Mouse (Mus musculus) liver, adult 2 months (tissue): ENCODE results near the gene Smurf1.

ENCODE experiments used
- CTCF ChIP-seq: fragments of 200-500 bp; IDR thresholded peaks from 2 replicates; pipeline ENCODE4 v1.5.1; 2011; ENCODE audit warnings: low read depth, low read length, control low read depth
- POLR2A ChIP-seq: fragments of 200-500 bp; IDR thresholded peaks from 2 replicates; pipeline ENCODE4 v1.6.1; 2011; ENCODE audit warnings: low read length, control low read depth; ENCODE audit not compliant: insufficient read depth; ENCODE audit errors: extremely low read depth

DNA sequence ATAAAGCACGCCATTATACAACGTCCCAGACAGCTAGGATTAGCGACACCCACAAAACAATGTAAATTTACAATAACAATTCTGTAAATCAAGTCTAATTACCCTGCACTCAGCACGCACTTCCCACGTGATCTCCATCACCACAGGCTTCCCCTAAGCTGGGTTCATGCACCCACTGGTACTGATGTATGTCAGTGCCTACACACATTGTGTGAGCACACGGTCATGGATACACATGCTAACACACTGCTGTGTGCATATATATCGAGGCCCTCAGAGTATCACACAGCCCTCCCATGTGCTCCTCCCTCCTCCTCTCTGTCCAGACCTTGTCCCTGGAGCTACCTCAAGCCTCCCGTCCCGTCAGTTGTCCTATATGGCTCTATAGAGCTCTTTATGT lies 46.5 kb downstream of the Smurf1 start:
- no peak for TF ChIP-seq CTCF
- TF ChIP-seq POLR2A, result no peak
